Mouse (Mus musculus) ES-Bruce4 (cell line): ENCODE measurements around the gene Itih5.

Experiments used
- CTCF ChIP-seq: IDR thresholded peaks from one replicate; pipeline ENCODE4 v1.8.1; 2011; ENCODE audit warnings: low read depth, low read length
- EP300 ChIP-seq: IDR thresholded peaks from 2 replicates; pipeline ENCODE4 v1.6.1; 2011; ENCODE audit warnings: low read depth, low read length; ENCODE audit not compliant: insufficient read depth

GRCm38 (mm10) chr2:10251466-10251865 is 98.1 kb downstream of the Itih5 start:
- TF ChIP-seq CTCF = peak; percentile 46
- no peak for TF ChIP-seq EP300
